Mouse (Mus musculus): Measurements from ENCODE around the gene Slc12a5.

Gene Slc12a5

GRCm38 (mm10) chr2:164960716-164961441, at the start of gene Slc12a5:
TSS of gene Slc12a5 (plus strand) at chr2:164960802.
- DNase-seq (ENCODE audit: low spot score in 2 of 2) = peak in 1 of 2 experiments; percentile 37

GRCm38 (mm10) chr2:164911086-164912048, 49.2 kb upstream of the Slc12a5 start, which contains the start of gene Zfp335:
TSS of gene Zfp335 (minus strand) at chr2:164911757.
- DNase-seq (ENCODE audit: low spot score in 2 of 2) = peak; percentile 93 to 97

GRCm38 (mm10) chr2:164912151-164912550, 48.5 kb upstream of the Slc12a5 start:
- DNase-seq (ENCODE audit: low spot score in 2 of 2) = no peak

GRCm38 (mm10) chr2:164912749-164913427, 47.7 kb upstream of the Slc12a5 start:
- no peak for DNase-seq (ENCODE audit: low spot score in 2 of 2)

GRCm38 (mm10) chr2:164913428-164913786, 47.2 kb upstream of the Slc12a5 start:
- peak; percentile 79 to 89 for DNase-seq (ENCODE audit: low spot score in 2 of 2)

GRCm38 (mm10) chr2:164916820-164917219, 43.8 kb upstream of the Slc12a5 start:
- DNase-seq (ENCODE audit: low spot score in 2 of 2) = no peak

GRCm38 (mm10) chr2:164917371-164917770, 43.2 kb upstream of the Slc12a5 start:
- DNase-seq (ENCODE audit: low spot score in 2 of 2) = no peak

- peak in 1 of 2 experiments; percentile 49 for DNase-seq (ENCODE audit: low spot score in 2 of 2)
Measured at GRCm38 (mm10) chr2:164918325-164918724, 42.3 kb upstream of the Slc12a5 start.

- DNase-seq (ENCODE audit: low spot score in 2 of 2) = no peak
Measured at GRCm38 (mm10) chr2:164921984-164922383, 38.6 kb upstream of the Slc12a5 start.

GRCm38 (mm10) chr2:164923291-164923690, 37.3 kb upstream of the Slc12a5 start:
- no peak for DNase-seq (ENCODE audit: low spot score in 2 of 2)

- peak; percentile 79 to 88 for DNase-seq (ENCODE audit: low spot score in 2 of 2)
Measured at GRCm38 (mm10) chr2:164924100-164924857, 36.3 kb upstream of the Slc12a5 start.

- no peak for DNase-seq (ENCODE audit: low spot score in 2 of 2)
Measured at GRCm38 (mm10) chr2:164930706-164931581, 29.7 kb upstream of the Slc12a5 start.

- no peak for DNase-seq (ENCODE audit: low spot score in 2 of 2)
Measured at GRCm38 (mm10) chr2:164933534-164933933, 27.1 kb upstream of the Slc12a5 start.

- no peak for DNase-seq (ENCODE audit: low spot score in 2 of 2)
Measured at GRCm38 (mm10) chr2:164935991-164936390, 24.6 kb upstream of the Slc12a5 start.

- no peak for DNase-seq (ENCODE audit: low spot score in 2 of 2)
Measured at GRCm38 (mm10) chr2:164938146-164939091, 22.2 kb upstream of the Slc12a5 start.

GRCm38 (mm10) chr2:164939106-164939505, 21.5 kb upstream of the Slc12a5 start:
- no peak for DNase-seq (ENCODE audit: low spot score in 2 of 2)

GRCm38 (mm10) chr2:164940140-164940830, 20.3 kb upstream of the Slc12a5 start, which contains the start of gene Mmp9:
TSS of gene Mmp9 (plus strand) at chr2:164940780.
- DNase-seq (ENCODE audit: low spot score in 2 of 2) = no peak

- DNase-seq (ENCODE audit: low spot score in 2 of 2) = peak in 1 of 2 experiments; percentile 44
Measured at GRCm38 (mm10) chr2:164942692-164943290, 17.8 kb upstream of the Slc12a5 start.
